Mouse (Mus musculus) heart, postnatal 0 days (tissue): Measurements from ENCODE around the gene Mid1.

ENCODE experiments used
- CTCF ChIP-seq: IDR thresholded peaks from 2 replicates; pipeline ENCODE4 v1.5.1; 2016; ENCODE audit warnings: antibody characterized with exemption, control low read depth, low read depth
- EP300 ChIP-seq: IDR thresholded peaks from 2 replicates; pipeline ENCODE4 v1.6.1; 2016; ENCODE audit warnings: antibody characterized with exemption, low read depth

GRCm38 (mm10) chrX:169880363-169880711, 195.3 kb downstream of the Mid1 start:
- TF ChIP-seq CTCF = no peak
- no peak for TF ChIP-seq EP300
